Mouse (Mus musculus) hindbrain, embryonic 12.5 days (tissue): ENCODE measurements around the gene Nrap. TPM values are rescaled to one million over a fixed set of nuclear protein-coding genes. Genes with fewer than 3 reads are reported as not detected.

Source experiments
- ATAC-seq: fragments of 200-750 bp; cut with Nextera tagmentation; 2 replicates; pipeline ENCODE4 v1.8.0; 2017; ENCODE audit warnings: moderate TSS enrichment; ENCODE audit not compliant: low FRiP score
- H3K27ac ChIP-seq: fragments of 300-500 bp; sonication (generic); 2 replicates; pipeline ENCODE4 v1.5.1; 2016; ENCODE audit warnings: mild to moderate bottlenecking
- H3K27me3 ChIP-seq: fragments of 300-500 bp; sonication (generic); 2 replicates; pipeline ENCODE4 v1.6.1; 2016; ENCODE audit warnings: mild to moderate bottlenecking
- H3K36me3 ChIP-seq: fragments of 300-500 bp; sonication (generic); 2 replicates; pipeline ENCODE4 v1.6.1; 2016; ENCODE audit warnings: mild to moderate bottlenecking
- H3K4me1 ChIP-seq: fragments of 300-500 bp; sonication (generic); 2 replicates; pipeline ENCODE4 v1.6.1; 2016
- H3K4me2 ChIP-seq: fragments of 300-500 bp; sonication (generic); replicated peaks from 2 replicates; pipeline ENCODE4 v1.6.1; 2016; ENCODE audit warnings: mild to moderate bottlenecking
- H3K4me3 ChIP-seq: fragments of 300-500 bp; sonication (generic); 2 replicates; pipeline ENCODE4 v1.5.1; 2016; ENCODE audit warnings: mild to moderate bottlenecking
- H3K9ac ChIP-seq: fragments of 300-500 bp; sonication (generic); 2 replicates; pipeline ENCODE4 v1.6.1; 2016; ENCODE audit warnings: mild to moderate bottlenecking, moderate library complexity
- H3K9me3 ChIP-seq: fragments of 300-500 bp; sonication (generic); replicated peaks from 2 replicates; pipeline ENCODE4 v1.6.1; 2016; ENCODE audit warnings: mild to moderate bottlenecking
- WGBS: fragments of 180-500 bp; shearing (Covaris S2); methylation state at CpG from one replicate; pipeline ENCODE4 v1.1.7; 2016; 5-methylcytosine and 5-hydroxymethylcytosine counted together
- polyA plus RNA-seq: library from polyadenylated mRNA; unstranded; fragments of >200 nt; fragmentation: Nextera tagmentation; extraction: Ambion mirVana; gene quantifications from 2 replicates; pipeline ENCODE4 v1.2.1, GENCODE M21; 2016

Nrap gene
- polyA plus RNA-seq, 1 experiment from 2014 or later = 0.28 TPM

DNA sequence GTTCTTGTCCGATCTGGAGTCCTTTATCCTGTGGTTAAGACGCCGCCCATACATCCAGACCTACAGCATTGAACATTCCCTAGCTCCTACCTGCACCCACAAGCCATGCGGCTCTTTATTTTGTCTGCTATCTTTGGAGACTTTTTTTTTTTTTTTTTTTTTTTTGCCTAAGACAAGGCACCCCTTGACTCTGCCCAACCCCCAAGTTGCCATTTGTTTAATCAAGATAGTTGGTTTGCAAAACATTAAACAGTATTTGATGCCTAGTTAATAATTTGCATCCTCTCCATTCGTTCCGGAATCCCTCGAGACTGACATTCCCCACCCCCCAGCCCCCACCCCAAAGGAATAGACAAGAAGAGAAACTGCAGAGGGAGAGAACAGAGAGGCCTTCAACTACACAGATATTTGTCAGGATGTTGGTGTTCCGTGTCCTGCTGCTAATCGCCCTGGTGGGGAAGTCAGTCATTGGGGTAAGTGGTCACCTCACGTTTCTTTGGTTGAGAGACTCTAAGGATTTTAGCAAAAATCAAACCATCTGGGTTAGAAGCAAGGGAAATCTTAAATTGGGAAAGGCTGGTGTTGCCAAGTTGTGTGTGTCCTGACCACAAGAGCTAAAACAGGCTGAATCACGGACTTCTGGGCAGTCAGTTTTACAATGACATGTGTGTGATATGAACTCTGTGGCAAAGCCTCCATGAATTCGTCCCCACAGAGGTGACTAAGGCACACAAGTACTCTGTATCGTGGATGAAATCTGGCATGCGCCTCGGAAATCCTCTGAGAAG, 102.1 kb downstream of the Nrap start:
- WGBS = 79% methylated on average over 15 of the region's 15 CpGs
- Histone ChIP-seq H3K4me2 (no peak overlapping the region), H3K4me3 (no peak overlapping the region), H3K27me3 (no peaks in the 10 kb centered on the region), H3K9me3 (no peaks in the 10 kb centered on the region), H3K27ac (no peak overlapping the region), H3K36me3 (no peaks in the 10 kb centered on the region), H3K4me1 (no peaks in the 10 kb centered on the region), H3K9ac (no peak overlapping the region)
- no peak for ATAC-seq

DNA sequence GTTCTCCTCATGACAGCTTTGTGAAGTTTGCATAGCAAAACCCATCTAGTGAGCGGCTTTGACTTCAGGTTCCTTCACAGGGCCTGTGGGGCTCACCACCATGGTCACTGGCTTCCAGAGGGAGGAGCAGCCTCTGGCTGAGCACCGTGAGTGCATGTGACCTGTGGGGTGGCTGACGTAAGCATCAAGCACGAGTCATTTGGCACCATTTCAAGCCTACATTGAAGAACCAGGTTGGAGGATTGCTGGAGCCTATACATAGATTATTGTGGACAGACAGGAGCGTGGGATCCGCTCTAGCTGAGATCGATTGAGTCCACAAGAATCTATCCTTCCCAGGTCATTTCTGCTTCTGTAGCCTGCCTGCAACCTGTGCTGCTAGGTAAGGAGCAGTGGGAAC, 103.0 kb downstream of the Nrap start, which contains the start of gene Habp2:
Gene Habp2, plus strand, starts transcription at position 272 of the 400 bp plus-strand sequence.
- H3K4me1 ChIP-seq = no peaks in the 10 kb centered on the region
- H3K4me3 ChIP-seq = no peak within 1 kb of the TSS
- no peak within 1 kb of the TSS for H3K27ac ChIP-seq
- H3K4me2 ChIP-seq = no peak within 1 kb of the TSS
- H3K9me3 ChIP-seq = no peaks in the 10 kb centered on the region
- no peak within 1 kb of the TSS for H3K9ac ChIP-seq
- no peaks in the 10 kb centered on the region for H3K27me3 ChIP-seq
- ATAC-seq = no peak
- no peaks in the 10 kb centered on the region for H3K36me3 ChIP-seq
- WGBS = 89% methylated on average over 7 of the region's 7 CpGs

DNA sequence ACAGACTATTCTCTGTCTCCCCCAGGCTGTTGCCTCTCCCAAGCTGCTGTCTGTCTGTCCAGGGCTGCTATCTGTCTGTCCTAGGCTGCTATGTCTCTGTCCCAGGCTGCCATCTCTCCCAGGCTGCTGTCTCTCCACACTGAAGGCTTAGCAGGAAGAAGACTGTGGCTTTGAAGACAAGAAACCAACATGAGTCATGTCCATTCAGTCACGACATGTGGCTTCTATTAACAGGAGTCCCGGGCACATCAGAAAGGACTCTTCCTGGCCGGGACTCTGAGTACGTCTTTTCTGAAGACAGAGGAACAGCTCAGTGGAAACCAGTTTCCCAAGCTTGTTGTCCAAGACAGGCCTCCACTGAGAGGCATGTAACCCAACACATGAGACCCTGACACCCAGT, 104.6 kb downstream of the Nrap start:
- Histone ChIP-seq H3K4me2 (no peak overlapping the region), H3K27ac (no peak overlapping the region), H3K9me3 (no peaks in the 10 kb centered on the region), H3K9ac (no peak overlapping the region), H3K4me1 (no peaks in the 10 kb centered on the region), H3K4me3 (no peak overlapping the region), H3K36me3 (no peaks in the 10 kb centered on the region), H3K27me3 (no peaks in the 10 kb centered on the region)
- ATAC-seq = no peak
- 74% methylated on average over 4 of the region's 4 CpGs for WGBS

DNA sequence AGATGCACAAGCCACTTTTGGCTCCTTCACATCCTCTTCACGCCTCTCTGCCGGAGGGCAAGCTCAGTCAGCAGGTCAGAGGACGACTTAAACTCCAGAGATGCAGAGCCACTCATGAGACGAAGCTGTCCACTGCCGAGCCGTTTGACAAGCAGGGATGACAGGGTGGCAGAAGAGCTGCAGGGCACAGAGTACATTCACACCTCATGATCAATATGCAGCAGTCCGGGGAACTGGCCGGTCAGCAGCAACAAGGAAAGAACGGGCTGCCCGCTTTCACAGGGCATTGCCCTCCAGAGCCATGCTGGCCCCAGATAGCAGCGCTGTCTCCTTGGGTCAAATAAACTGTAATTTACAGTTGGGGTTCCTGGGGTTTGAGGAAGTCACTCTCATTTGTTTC, 111.5 kb downstream of the Nrap start:
- no peak for ATAC-seq
- WGBS = 85% methylated on average over 11 of the region's 11 CpGs

DNA sequence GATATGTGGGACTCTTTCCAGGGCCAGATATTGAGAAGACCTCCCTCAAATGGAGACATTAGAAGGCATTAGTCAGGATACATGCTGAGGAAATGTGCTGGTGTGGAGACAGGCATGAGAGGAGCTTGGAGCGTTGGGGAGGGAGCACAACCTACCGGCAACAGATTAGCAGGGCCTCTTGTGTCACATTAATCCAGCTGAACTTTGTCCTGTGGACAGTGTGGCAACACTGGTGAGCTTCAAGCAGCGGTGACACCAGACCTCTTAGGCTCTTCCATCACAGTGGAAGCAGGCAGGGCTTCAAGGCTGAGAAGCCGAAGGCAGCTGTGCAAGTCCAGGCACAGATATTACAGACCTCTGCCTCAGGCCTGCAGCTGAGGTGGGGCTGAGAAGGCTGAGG, 111.9 kb downstream of the Nrap start:
- Histone ChIP-seq H3K4me1 (no peaks in the 10 kb centered on the region), H3K27me3 (no peaks in the 10 kb centered on the region), H3K4me2 (no peak overlapping the region), H3K36me3 (no peaks in the 10 kb centered on the region), H3K27ac (no peak overlapping the region), H3K9ac (no peak overlapping the region), H3K4me3 (no peak overlapping the region), H3K9me3 (no peaks in the 10 kb centered on the region)
- 93% methylated on average over 4 of the region's 4 CpGs for WGBS
- no peak for ATAC-seq

More for the DNA sequence above, 111.5 kb downstream of the Nrap start:
- Histone ChIP-seq H3K4me2 (no peak overlapping the region), H3K9me3 (no peaks in the 10 kb centered on the region), H3K4me1 (no peaks in the 10 kb centered on the region), H3K27me3 (no peaks in the 10 kb centered on the region), H3K27ac (no peak overlapping the region), H3K36me3 (no peaks in the 10 kb centered on the region), H3K9ac (no peak overlapping the region), H3K4me3 (no peak overlapping the region)

DNA sequence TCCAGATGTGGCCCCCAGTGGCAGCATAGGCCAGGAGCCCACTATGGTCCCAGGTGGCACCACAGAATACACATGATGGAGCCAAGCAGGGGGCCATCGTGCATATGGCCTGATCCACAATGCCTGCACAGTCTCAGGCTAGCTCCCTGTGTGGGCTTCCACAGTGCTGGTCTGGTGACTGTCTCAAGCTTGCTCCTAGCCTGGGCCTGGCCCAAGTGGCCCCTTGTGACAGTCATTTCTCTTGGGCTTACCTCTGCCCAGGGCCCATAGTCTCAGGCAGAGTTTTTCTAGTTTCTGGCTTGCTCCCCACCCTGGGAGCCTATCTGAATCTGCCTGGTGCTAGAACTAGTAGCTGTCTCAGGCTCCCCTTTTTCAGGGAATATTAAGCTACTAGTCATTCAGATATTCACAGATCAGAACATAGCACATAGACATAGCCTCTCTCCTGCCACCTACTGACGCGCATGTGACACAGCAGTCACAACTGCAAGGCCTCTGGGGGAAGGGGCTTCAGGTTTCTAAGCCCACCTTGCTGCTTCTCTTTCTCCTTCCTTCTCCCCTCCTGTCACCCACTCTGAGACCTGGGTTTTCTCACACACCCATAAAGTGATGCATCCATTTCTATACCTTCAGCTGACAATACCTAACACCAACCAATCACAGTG, 112.6 kb downstream of the Nrap start:
- H3K4me3 ChIP-seq = no peak overlapping the region
- no peaks in the 10 kb centered on the region; the same call in 1 of the 2 replicates for H3K27me3 ChIP-seq

DNA sequence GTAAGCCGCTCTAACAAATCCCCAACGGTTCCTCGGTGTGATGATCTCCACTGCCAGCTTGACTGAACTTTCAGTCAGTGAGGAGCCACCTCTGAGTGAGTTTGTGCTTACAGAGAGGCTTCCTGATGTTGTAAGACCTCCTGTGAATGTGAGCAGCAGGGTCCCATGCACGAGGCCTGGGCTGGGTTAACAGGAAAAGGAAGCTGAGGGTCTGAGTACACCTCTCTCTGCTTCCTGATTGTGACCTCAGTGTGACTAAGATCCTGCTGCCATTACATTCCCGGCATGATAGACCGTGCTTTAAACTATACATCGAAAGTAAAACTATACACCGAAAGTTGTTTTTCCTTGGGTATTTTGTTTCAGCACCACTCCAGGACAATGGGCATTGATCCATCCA, 117.8 kb downstream of the Nrap start:
- ATAC-seq = no peak
- 80% methylated on average over 8 of the region's 8 CpGs for WGBS
- H3K27ac ChIP-seq = no peak overlapping the region
- H3K9me3 ChIP-seq = no peaks in the 10 kb centered on the region
- H3K36me3 ChIP-seq = no peaks in the 10 kb centered on the region
- no peaks in the 10 kb centered on the region; the same call in 1 of the 2 replicates for H3K27me3 ChIP-seq
- H3K4me1 ChIP-seq = no peaks in the 10 kb centered on the region
- no peak overlapping the region for H3K4me3 ChIP-seq
- H3K4me2 ChIP-seq = no peak overlapping the region
- no peak overlapping the region for H3K9ac ChIP-seq

More for the DNA sequence above, 112.6 kb downstream of the Nrap start:
- Histone ChIP-seq H3K27ac (no peak overlapping the region), H3K9me3 (no peaks in the 10 kb centered on the region), H3K4me1 (no peaks in the 10 kb centered on the region), H3K36me3 (no peaks in the 10 kb centered on the region), H3K4me2 (no peak overlapping the region), H3K9ac (no peak overlapping the region)
- ATAC-seq = no peak
- WGBS = 66% methylated on average over 3 of the region's 3 CpGs

Other genes with a start within 250 kb of the Nrap start
- 0.08 TPM in 1 of 2 replicates, not detected in the other for gene Habp2, start 102.9 kb downstream of the Nrap start, polyA plus RNA-seq
- 16.7 and 20.1 TPM in 2 replicates for gene Casp7, start 7.1 kb upstream of the Nrap start, polyA plus RNA-seq
- 0.18 TPM in 2 replicates for gene Plekhs1, start 71.6 kb upstream of the Nrap start, polyA plus RNA-seq
- 16.7 and 19.7 TPM in 2 replicates for gene Dclre1a, start 158.2 kb upstream of the Nrap start, polyA plus RNA-seq
- 13.3 and 15.0 TPM in 2 replicates for gene Nhlrc2, start 158.2 kb upstream of the Nrap start, polyA plus RNA-seq